Mouse (Mus musculus) cerebellum, postnatal 4 days (tissue): ENCODE results near the gene Gcnt3.
A peak's percentile ranks its signal among the peaks of the same experiment; 100 is the strongest.

Experiments
- DNase-seq, 2 experiments: peaks; one replicate each; pipeline ENCODE4 v3.0.0; 2022; ENCODE audit warnings: low spot score in 2 of 2, mixed read lengths in 1 of 2

Gcnt3 gene

GRCm38 (mm10) chr9:70006984-70007383 lies 30.9 kb downstream of the Gcnt3 start:
- no peak for DNase-seq

DNA sequence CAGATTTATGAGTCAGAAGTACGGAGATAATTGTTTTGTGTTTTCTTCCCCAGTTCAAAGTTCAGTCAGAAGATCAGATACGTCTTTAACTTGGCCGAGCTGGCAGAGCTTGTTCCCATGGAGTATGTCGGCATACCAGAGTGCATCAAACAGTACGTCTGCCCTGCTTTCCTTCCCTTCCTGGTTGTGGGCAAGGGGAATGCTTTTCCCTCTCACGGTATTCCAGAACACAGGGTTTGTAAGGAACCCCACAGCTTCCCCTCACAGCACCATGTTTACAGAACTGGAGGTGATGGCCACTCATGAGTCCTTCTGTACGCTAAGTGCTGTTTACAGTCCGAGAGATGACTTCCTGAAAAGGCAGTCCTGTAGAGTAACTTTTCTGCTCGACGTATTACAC lies 34.4 kb downstream of the Gcnt3 start:
- DNase-seq: no peak

GRCm38 (mm10) chr9:69999318-69999717 lies 38.6 kb downstream of the Gcnt3 start:
- DNase-seq: no peak

GRCm38 (mm10) chr9:69994547-69994946 lies 43.3 kb downstream of the Gcnt3 start:
- no peak for DNase-seq

GRCm38 (mm10) chr9:69993479-69993878 lies 44.4 kb downstream of the Gcnt3 start:
- no peak for DNase-seq

DNA sequence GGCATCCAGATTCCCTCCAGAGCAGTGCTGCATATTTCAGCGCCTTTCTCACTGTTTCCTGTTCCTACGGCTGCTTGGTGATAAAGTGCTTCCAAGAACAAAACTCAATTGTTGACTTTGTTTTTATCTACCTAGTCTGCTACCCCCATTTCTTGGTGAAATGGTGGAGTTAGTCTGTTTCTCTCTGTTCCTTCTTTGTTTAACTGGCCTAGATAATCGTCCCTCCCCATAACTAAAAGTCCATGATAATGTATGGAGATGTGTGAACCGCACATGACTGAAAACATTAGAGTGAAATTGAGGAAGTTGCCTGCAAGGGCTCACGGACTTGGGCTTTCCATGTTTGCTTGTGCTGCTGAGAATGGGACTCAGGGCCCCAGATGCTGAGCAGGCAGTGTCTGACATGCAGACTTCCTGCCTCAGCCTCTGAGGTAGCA lies 45.0 kb downstream of the Gcnt3 start:
- no peak for DNase-seq

- no peak for DNase-seq
Measured at GRCm38 (mm10) chr9:69990346-69990745, 47.5 kb downstream of the Gcnt3 start.

GRCm38 (mm10) chr9:69989303-69990121 lies 48.4 kb downstream of the Gcnt3 start, which contains the start of gene Bnip2:
Bnip2 (plus strand) TSS chr9:69989466.
- DNase-seq: peak; percentile 92 to 97

GRCm38 (mm10) chr9:69988706-69989302 lies 49.1 kb downstream of the Gcnt3 start:
- DNase-seq: no peak

- peak; percentile 33 to 64 for DNase-seq
Measured at GRCm38 (mm10) chr9:69987579-69987978, 50.3 kb downstream of the Gcnt3 start.

GRCm38 (mm10) chr9:69986571-69986970 lies 51.3 kb downstream of the Gcnt3 start:
- DNase-seq: no peak

GRCm38 (mm10) chr9:69986063-69986462 lies 51.8 kb downstream of the Gcnt3 start:
- no peak for DNase-seq

- DNase-seq: no peak
Measured at GRCm38 (mm10) chr9:69985526-69985925, 52.4 kb downstream of the Gcnt3 start.
